In genomic region chr6:53881235-53881606, GRCm38 (mm10) we compare ENCODE assay signal across 9 mouse cellular contexts.
DNase-seq lines count a peak whose midpoint lies in the region; ATAC-seq lines count a peak whose summit lies in the region.
"Had no signal": no experiment of that assay in that cellular context is flagged by ENCODE, and none has a peak within 500 bp of the region (broad histone marks: within the 10 kb centered on the region; RNA-seq: fewer than 3 reads in every experiment).

No protein-coding gene starts in this region.

- no peaks in the 10 kb centered on the region for H3K4me1 ChIP-seq in heart, embryonic 11.5 days (ENCODE audit: control insufficient read depth, insufficient read depth, low read length)
- peaks cover 30% of the 10 kb centered on the region for H3K4me1 ChIP-seq in brown adipose tissue, adult 24 weeks (ENCODE audit: control insufficient read depth, insufficient read depth, insufficient read length, low read length)
- peaks cover 35% of the 10 kb centered on the region for H3K4me1 ChIP-seq in hindbrain, embryonic 10.5 days (replicated peaks)
- peaks cover 35% of the 10 kb centered on the region for H3K4me1 ChIP-seq in midbrain, embryonic 10.5 days

- H3K4me3 ChIP-seq in heart, embryonic 11.5 days (ENCODE audit: low read depth, low read length), result 0 out of 2 replicates have a peak overlapping the region, but pooled peaks have one; percentile 15
- peak overlapping the region; percentile 50 for H3K4me3 ChIP-seq in brown adipose tissue, adult 24 weeks (ENCODE audit: insufficient read depth, low read depth, low read length)
- peak overlapping the region; percentile 46 for H3K4me3 ChIP-seq in hindbrain, embryonic 10.5 days
- H3K4me3 ChIP-seq in midbrain, embryonic 10.5 days, result peak overlapping the region; percentile 46

- peak overlapping the region; percentile 57 for H3K4me2 ChIP-seq in heart, embryonic 11.5 days

- H3K36me3 ChIP-seq in heart, embryonic 11.5 days (ENCODE audit: control insufficient read depth, insufficient read depth, low read length), result no peaks in the 10 kb centered on the region
- H3K36me3 ChIP-seq in hindbrain, embryonic 10.5 days, result no peaks in the 10 kb centered on the region
- H3K36me3 ChIP-seq in midbrain, embryonic 10.5 days, result no peaks in the 10 kb centered on the region

- no peak overlapping the region for H3K27ac ChIP-seq in heart, embryonic 11.5 days (ENCODE audit: low read depth, low read length)
- peak overlapping the region; percentile 100 for H3K27ac ChIP-seq in brown adipose tissue, adult 24 weeks (replicated peaks; ENCODE audit: low read depth, low read length)
- H3K27ac ChIP-seq in hindbrain, embryonic 10.5 days, result peak overlapping the region; percentile 86
- H3K27ac ChIP-seq in midbrain, embryonic 10.5 days (replicated peaks), result peak overlapping the region; percentile 82

- no peak for DNase-seq in heart, postnatal 25 days (ENCODE audit: low spot score)
- DNase-seq in hindbrain, embryonic 10.5 days (ENCODE audit: low spot score), result no peak
- DNase-seq in midbrain, embryonic 10.5 days (ENCODE audit: low spot score), result no peak
- DNase-seq in adrenal gland, postnatal 36 days, result no peak
- DNase-seq in right cerebral cortex, adult 18-20 months, result no peak
- no peak for DNase-seq in thymus, postnatal 14 days

- no peak overlapping the region for H3K9ac ChIP-seq in heart, embryonic 11.5 days (ENCODE audit: low read depth, low read length)

- intact Hi-C loops in heart, postnatal 25 days (cut with DNase I), result loop anchor here (2.0 kb wide), 1 partner anchor 60 kb away; the partner anchor contains the start of gene Tril

- H3K27me3 ChIP-seq in heart, embryonic 11.5 days (ENCODE audit: control insufficient read depth, insufficient read depth, low read length), result no peaks in the 10 kb centered on the region
- H3K27me3 ChIP-seq in hindbrain, embryonic 10.5 days (ENCODE audit: insufficient read depth, poor library complexity, severe bottlenecking), result peaks cover 11% of the 10 kb centered on the region; the same call in 1 of the 2 replicates
- H3K27me3 ChIP-seq in midbrain, embryonic 10.5 days (ENCODE audit: low read depth, poor library complexity, severe bottlenecking), result peaks cover 4% of the 10 kb centered on the region; the same call in 1 of the 2 replicates

- 33% methylated on average over 5 of the region's 5 CpGs for WGBS in heart, embryonic 11.5 days (ENCODE audit: insufficient replicate concordance)
- WGBS in hindbrain, embryonic 10.5 days, result 27% methylated on average over 5 of the region's 5 CpGs
- 13% methylated on average over 5 of the region's 5 CpGs for WGBS in midbrain, embryonic 10.5 days

- H3K9me3 ChIP-seq in heart, embryonic 11.5 days (replicated peaks; ENCODE audit: control insufficient read depth, low read length), result no peaks in the 10 kb centered on the region
- H3K9me3 ChIP-seq in hindbrain, embryonic 10.5 days, result no peaks in the 10 kb centered on the region
- H3K9me3 ChIP-seq in midbrain, embryonic 10.5 days (replicated peaks), result no peaks in the 10 kb centered on the region

- no peak for ATAC-seq in heart, embryonic 11.5 days (replicated peaks; ENCODE audit: insufficient number of reproducible peaks, low FRiP score, low TSS enrichment)
- ATAC-seq: CD4-positive, CD25-positive, alpha-beta regulatory T cell, adult 4 months had no signal
